Mouse (Mus musculus) olfactory bulb, adult 2 months (tissue): Measurements from ENCODE around the gene Kpna7.
"Not testable (repeated sequence)": the region's sequence is repeated elsewhere in the genome, so short reads cannot be mapped to it uniquely, and the experiment has no call there.

Experiments used
- CTCF ChIP-seq: fragments of 200-500 bp; IDR thresholded peaks from 2 replicates; pipeline ENCODE4 v1.5.1; 2012; ENCODE audit warnings: low read depth, mild to moderate bottlenecking, low read length, moderate library complexity; ENCODE audit not compliant: insufficient read depth
- POLR2A ChIP-seq: fragments of 200-500 bp; IDR thresholded peaks from 2 replicates; pipeline ENCODE4 v1.6.1; 2012; ENCODE audit warnings: mild to moderate bottlenecking, low read depth, low read length, moderate library complexity; ENCODE audit not compliant: insufficient read depth

DNA sequence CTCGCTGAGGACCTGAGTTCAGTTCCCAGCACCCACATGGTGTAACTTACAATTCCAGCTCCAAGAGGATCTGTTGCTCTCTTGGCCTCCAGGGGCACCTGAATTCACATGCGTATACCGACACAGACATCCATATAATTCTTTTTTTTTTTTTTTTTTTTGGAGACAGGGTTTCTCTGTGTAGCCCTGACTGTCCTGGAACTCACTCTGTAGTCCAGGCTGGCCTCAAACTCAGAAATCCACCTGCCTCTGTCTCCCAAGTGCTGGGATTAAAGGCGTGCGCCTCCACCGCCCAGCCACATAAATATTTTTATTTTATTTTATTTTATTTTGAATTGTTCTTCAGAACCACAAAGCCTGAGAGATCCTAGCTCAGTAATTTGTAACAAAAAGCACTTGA, 629 bp downstream of the Kpna7 start:
- TF ChIP-seq POLR2A, CTCF: not testable (repeated sequence)
